Mouse (Mus musculus) heart, embryonic 11.5 days (tissue): ENCODE measurements around the gene Maff. TPM values are rescaled to one million over a fixed set of nuclear protein-coding genes. Genes with fewer than 3 reads are reported as not detected.
A peak's percentile ranks its signal among the peaks of the same experiment; 100 is the strongest.

Experiments used
- ATAC-seq: fragments of 200-750 bp; cut with Nextera tagmentation; replicated peaks from 2 replicates; pipeline ENCODE4 v1.8.0; 2017; ENCODE audit warnings: moderate library complexity; ENCODE audit not compliant: insufficient number of reproducible peaks, low FRiP score, low TSS enrichment
- H3K27ac ChIP-seq: fragments of 300-500 bp; sonication (generic); 2 replicates; pipeline ENCODE4 v1.5.1; 2014; ENCODE audit warnings: mild to moderate bottlenecking, low read depth, low read length
- H3K27me3 ChIP-seq: fragments of 300-500 bp; sonication (generic); 2 replicates; pipeline ENCODE4 v1.6.1; 2014; ENCODE audit warnings: mild to moderate bottlenecking, low read length, mixed read lengths; ENCODE audit not compliant: control insufficient read depth, insufficient read depth
- H3K36me3 ChIP-seq: fragments of 300-500 bp; sonication (generic); 2 replicates; pipeline ENCODE4 v1.6.1; 2014; ENCODE audit warnings: mild to moderate bottlenecking, low read length, moderate library complexity, mixed read lengths; ENCODE audit not compliant: control insufficient read depth, insufficient read depth
- H3K4me1 ChIP-seq: fragments of 300-500 bp; sonication (generic); 2 replicates; pipeline ENCODE4 v1.6.1; 2014; ENCODE audit warnings: low read length; ENCODE audit not compliant: control insufficient read depth, insufficient read depth
- H3K4me2 ChIP-seq: fragments of 300-500 bp; sonication (generic); 2 replicates; pipeline ENCODE4 v1.6.1; 2014; ENCODE audit warnings: mild to moderate bottlenecking, moderate library complexity
- H3K4me3 ChIP-seq: fragments of 300-500 bp; sonication (generic); 2 replicates; pipeline ENCODE4 v1.5.1; 2014; ENCODE audit warnings: low read depth, low read length
- H3K9ac ChIP-seq: fragments of 300-500 bp; sonication (generic); 2 replicates; pipeline ENCODE4 v1.6.1; 2014; ENCODE audit warnings: mild to moderate bottlenecking, low read depth, low read length, moderate library complexity
- H3K9me3 ChIP-seq: fragments of 300-500 bp; sonication (generic); replicated peaks from 2 replicates; pipeline ENCODE4 v1.6.1; 2016; ENCODE audit warnings: low read length; ENCODE audit not compliant: control insufficient read depth
- WGBS: fragments of 180-500 bp; shearing (Covaris S2); extraction: QIAGEN DNeasy Blood & Tissue Kit; methylation state at CpG from one replicate; pipeline ENCODE4 v1.1.7; 2014; ENCODE audit not compliant: insufficient replicate concordance; 5-methylcytosine and 5-hydroxymethylcytosine counted together
- polyA plus RNA-seq: library from polyadenylated mRNA; unstranded; fragments of >200 nt; fragmentation: Nextera tagmentation; extraction: Ambion mirVana; gene quantifications from 2 replicates; pipeline ENCODE4 v1.2.1, GENCODE M21; 2014

Gene Maff
- polyA plus RNA-seq = 3.0 and 3.3 TPM in 2 replicates

DNA sequence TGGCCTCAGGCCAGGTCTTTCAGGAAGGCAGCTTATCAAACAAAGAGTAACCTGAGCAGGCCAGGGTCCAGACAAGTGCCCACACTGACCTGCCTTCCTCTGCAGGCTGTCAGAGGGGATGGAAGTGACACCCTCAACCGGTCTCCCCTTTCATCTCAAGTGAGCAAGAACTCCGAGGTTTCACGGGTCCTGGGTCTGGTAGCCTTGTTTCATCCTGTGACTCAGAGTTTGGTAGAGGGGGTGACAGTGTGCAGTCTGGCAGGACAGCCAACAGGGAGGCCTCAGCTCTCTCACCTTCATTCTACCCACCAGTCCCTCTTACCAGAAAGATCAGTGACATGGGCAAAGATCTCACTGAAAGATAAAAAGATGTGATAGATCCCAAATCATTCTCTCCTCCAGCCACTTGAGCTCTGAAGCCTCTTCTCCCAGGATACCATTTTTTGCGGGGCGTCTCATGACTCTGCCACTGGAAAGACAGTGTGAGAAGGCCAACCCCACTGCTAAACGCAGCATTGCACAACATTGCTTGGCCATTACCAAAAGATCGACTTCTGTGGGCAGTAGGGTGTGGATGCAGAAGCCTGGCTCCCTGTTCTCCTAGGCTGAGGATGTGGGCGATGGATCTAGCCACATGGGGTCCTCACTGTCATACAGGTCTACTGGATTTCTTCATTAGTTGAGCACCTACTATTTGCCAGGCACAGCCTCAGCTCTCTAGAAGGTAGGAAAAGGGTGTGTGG, at the start of gene Maff:
Gene Maff, plus strand, starts transcription at position 571 of the 743 bp plus-strand sequence.
- Histone ChIP-seq H3K4me3 (peak within 1 kb of the TSS; percentile 71), H3K9me3 (no peaks in the 10 kb centered on the region), H3K27ac (peak within 1 kb of the TSS; percentile 95), H3K4me1 (peaks cover 12% of the 10 kb centered on the region), H3K4me2 (peak within 1 kb of the TSS; percentile 83), H3K9ac (peak within 1 kb of the TSS; percentile 88), H3K27me3 (no peaks in the 10 kb centered on the region), H3K36me3 (no peaks in the 10 kb centered on the region)
- 40% methylated on average over 8 of the region's 8 CpGs for WGBS
- no peak for ATAC-seq

DNA sequence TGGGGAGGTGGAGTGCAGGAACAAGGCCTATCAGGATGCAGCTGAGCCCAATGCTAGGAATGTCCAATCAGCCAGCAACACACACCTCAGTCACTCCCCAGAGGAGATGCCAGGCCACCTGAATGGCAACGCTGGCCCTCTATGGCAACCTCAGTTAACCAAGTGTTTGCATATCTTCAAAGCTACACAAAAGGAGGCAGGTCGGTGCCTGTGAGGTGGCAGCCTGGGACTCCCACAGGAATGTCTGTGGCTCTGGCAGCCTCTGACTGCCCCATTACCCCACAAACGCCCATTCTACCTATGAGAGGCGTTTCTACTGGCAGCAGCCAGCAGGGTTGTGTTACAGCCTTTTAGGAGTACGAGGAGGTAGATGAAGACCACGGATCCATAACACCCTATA, 47.9 kb upstream of the Maff start:
- Histone ChIP-seq H3K9me3 (no peaks in the 10 kb centered on the region), H3K4me2 (no peak overlapping the region), H3K27ac (no peak overlapping the region), H3K36me3 (0 out of 2 replicates have a peak, but pooled peaks cover 2% of the 10 kb centered on the region), H3K4me1 (no peaks in the 10 kb centered on the region), H3K4me3 (no peak overlapping the region), H3K9ac (no peak overlapping the region), H3K27me3 (no peaks in the 10 kb centered on the region)
- 86% methylated on average over 6 of the region's 6 CpGs for WGBS
- no peak for ATAC-seq

- H3K4me1 ChIP-seq = no peaks in the 10 kb centered on the region
- no peak overlapping the region for H3K4me3 ChIP-seq
- WGBS = 71% methylated on average over 2 of the region's 2 CpGs
- H3K9me3 ChIP-seq = no peaks in the 10 kb centered on the region
- no peak overlapping the region for H3K9ac ChIP-seq
- H3K27ac ChIP-seq = no peak overlapping the region
- ATAC-seq = no peak
- 0 out of 2 replicates have a peak, but pooled peaks cover 2% of the 10 kb centered on the region for H3K36me3 ChIP-seq
- no peaks in the 10 kb centered on the region for H3K27me3 ChIP-seq
- no peak overlapping the region for H3K4me2 ChIP-seq
These were observed 46.8 kb upstream of the Maff start for GRCm38 (mm10) chr15:79299563-79300155.

DNA sequence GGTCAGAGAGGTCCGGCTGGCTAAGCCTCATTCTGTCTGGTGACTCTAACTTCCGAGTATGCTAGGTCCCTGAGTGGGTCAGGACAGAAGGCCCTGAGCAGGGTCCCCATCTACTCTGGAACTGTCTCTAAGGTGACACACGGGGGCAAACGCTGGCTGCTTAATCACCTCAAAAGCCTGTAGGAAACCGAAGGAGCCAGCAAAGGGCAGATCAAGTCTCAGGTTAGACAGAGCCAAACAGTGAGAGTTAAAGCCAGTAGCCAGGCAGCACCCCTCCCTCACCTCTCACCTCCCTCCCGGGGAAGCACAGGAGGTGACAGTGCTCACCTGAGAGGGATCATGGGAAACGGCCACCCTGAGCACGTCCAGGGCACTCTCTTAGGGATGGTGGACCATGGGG, 42.7 kb upstream of the Maff start:
- no peak overlapping the region for H3K27ac ChIP-seq
- no peak for ATAC-seq
- H3K36me3 ChIP-seq = peaks cover 2% of the 10 kb centered on the region; the same call in 1 of the 2 replicates
- H3K4me2 ChIP-seq = no peak overlapping the region
- no peak overlapping the region for H3K4me3 ChIP-seq
- no peaks in the 10 kb centered on the region for H3K27me3 ChIP-seq
- WGBS = 80% methylated on average over 8 of the region's 8 CpGs
- no peaks in the 10 kb centered on the region for H3K9me3 ChIP-seq
- H3K9ac ChIP-seq = no peak overlapping the region
- no peaks in the 10 kb centered on the region for H3K4me1 ChIP-seq

DNA sequence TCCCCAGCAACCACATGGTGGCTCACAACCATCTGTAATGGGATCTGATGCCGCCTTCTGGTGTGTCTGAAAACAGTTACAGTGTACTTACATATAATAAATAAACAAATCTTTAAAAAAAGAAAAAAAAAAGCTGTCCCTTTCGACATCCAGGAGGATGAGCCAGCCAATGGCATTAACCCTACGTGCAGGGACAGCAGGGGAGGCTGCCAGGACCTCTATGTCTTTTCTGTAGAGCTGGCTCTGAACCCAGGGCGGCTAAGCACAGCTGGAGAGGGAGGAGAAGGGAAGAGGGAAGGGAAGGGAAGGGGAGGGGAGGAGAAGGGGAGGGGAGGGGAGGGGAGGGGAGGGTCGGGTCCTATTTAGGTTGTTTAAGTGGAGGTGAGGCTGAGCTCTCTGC, 41.6 kb upstream of the Maff start:
- 79% methylated on average over 3 of the region's 5 CpGs for WGBS
- no peak overlapping the region for H3K4me2 ChIP-seq
- H3K4me1 ChIP-seq = no peaks in the 10 kb centered on the region
- H3K9me3 ChIP-seq = no peaks in the 10 kb centered on the region
- H3K4me3 ChIP-seq = no peak overlapping the region
- H3K27me3 ChIP-seq = no peaks in the 10 kb centered on the region
- no peak overlapping the region for H3K9ac ChIP-seq
- peaks cover 2% of the 10 kb centered on the region; the same call in 1 of the 2 replicates for H3K36me3 ChIP-seq
- no peak for ATAC-seq
- no peak overlapping the region for H3K27ac ChIP-seq

- no peak for ATAC-seq
- WGBS = 62% methylated on average over 23 of the region's 23 CpGs
- Histone ChIP-seq H3K36me3 (no peaks in the 10 kb centered on the region; the same call in 1 of the 2 replicates), H3K9ac (no peak overlapping the region), H3K27ac (no peak overlapping the region), H3K4me3 (no peak overlapping the region), H3K4me2 (no peak overlapping the region), H3K4me1 (no peaks in the 10 kb centered on the region), H3K27me3 (no peaks in the 10 kb centered on the region), H3K9me3 (no peaks in the 10 kb centered on the region)
These were observed 40.3 kb upstream of the Maff start for GRCm38 (mm10) chr15:79306043-79306637.

DNA sequence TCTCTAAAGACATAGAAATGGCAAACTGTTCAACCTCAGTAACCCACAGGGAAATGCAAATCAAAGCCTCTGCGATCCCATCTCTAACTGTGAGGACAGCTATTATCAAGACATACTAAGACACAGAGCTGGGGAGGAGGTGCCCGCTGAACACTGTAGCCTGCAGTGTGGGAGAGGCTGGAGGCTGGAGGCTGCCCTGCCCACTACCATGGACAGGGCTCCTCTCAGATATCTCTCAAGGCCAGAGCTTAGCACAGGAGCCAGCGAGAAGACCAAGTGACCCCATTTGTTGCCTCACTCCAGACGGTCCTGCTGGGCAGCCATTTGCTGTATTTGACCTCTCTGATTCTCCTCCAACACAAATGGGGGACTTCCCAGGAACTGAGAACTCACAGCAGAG, 38.6 kb upstream of the Maff start:
- no peaks in the 10 kb centered on the region; the same call in 1 of the 2 replicates for H3K36me3 ChIP-seq
- no peaks in the 10 kb centered on the region for H3K9me3 ChIP-seq
- no peak overlapping the region for H3K4me3 ChIP-seq
- ATAC-seq = no peak
- H3K9ac ChIP-seq = no peak overlapping the region
- H3K4me2 ChIP-seq = no peak overlapping the region
- H3K27me3 ChIP-seq = no peaks in the 10 kb centered on the region
- H3K4me1 ChIP-seq = no peaks in the 10 kb centered on the region
- no peak overlapping the region for H3K27ac ChIP-seq
- 39% methylated on average over 4 of the region's 4 CpGs for WGBS

DNA sequence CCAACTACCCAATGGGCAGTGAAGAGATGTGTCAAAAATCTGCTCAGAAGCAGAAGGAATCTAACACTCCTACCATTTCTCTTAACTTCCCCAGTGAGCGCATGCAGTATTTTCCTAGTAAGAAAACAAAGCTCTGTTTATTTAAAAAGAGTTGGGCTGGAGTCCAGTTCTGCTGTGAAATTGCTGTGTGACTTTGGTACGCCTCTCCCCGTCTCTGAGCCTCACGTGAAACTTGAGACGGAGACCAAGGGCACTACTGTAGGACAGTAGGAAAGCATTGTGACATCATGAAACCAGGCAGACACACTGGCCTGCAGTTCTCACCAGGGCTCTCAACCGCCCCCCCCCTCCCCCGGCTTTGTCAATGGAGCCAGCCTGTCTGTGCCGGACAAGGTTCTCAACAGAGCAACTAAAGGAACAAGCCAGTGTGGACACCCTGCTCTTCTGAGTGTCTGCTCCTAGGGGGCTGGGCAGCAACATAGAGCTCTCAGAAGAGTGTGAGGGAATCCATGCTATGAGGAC, 32.5 kb upstream of the Maff start:
- H3K4me2 ChIP-seq = no peak overlapping the region
- 51% methylated on average over 8 of the region's 8 CpGs for WGBS
- H3K9me3 ChIP-seq = no peaks in the 10 kb centered on the region
- no peak overlapping the region for H3K9ac ChIP-seq
- no peaks in the 10 kb centered on the region for H3K36me3 ChIP-seq
- no peak overlapping the region for H3K4me3 ChIP-seq
- H3K4me1 ChIP-seq = 0 out of 2 replicates have a peak, but pooled peaks cover 4% of the 10 kb centered on the region
- H3K27ac ChIP-seq = no peak overlapping the region
- no peaks in the 10 kb centered on the region for H3K27me3 ChIP-seq
- ATAC-seq = no peak
